Mouse (Mus musculus) embryonic facial prominence, embryonic 11.5 days (tissue): ENCODE data around the gene Slc24a2. TPM values are rescaled to one million over a fixed set of nuclear protein-coding genes. Genes with fewer than 3 reads are reported as not detected.

Experiments used
- ATAC-seq: fragments of 200-750 bp; cut with Nextera tagmentation; replicated peaks from 2 replicates; pipeline ENCODE4 v1.8.0; 2017; ENCODE audit warnings: low read depth; ENCODE audit not compliant: insufficient number of reproducible peaks, low FRiP score, low TSS enrichment
- DNase-seq: peaks from one replicate; pipeline ENCODE4 v3.0.0-alpha.2; 2015; ENCODE audit warnings: low spot score
- H3K27ac ChIP-seq: fragments of 300-500 bp; sonication (generic); replicated peaks from 2 replicates; pipeline ENCODE4 v1.5.1; 2014; ENCODE audit warnings: mild to moderate bottlenecking, low read depth, low read length, control low read depth
- H3K27me3 ChIP-seq: fragments of 300-500 bp; sonication (generic); 2 replicates; pipeline ENCODE4 v1.6.1; 2014; ENCODE audit warnings: mild to moderate bottlenecking, low read length, moderate library complexity, mixed read lengths; ENCODE audit not compliant: control insufficient read depth, insufficient read depth
- H3K36me3 ChIP-seq: fragments of 300-500 bp; sonication (generic); replicated peaks from 2 replicates; pipeline ENCODE4 v1.6.1; 2014; ENCODE audit warnings: low read depth, mild to moderate bottlenecking, low read length, moderate library complexity, mixed read lengths; ENCODE audit not compliant: control insufficient read depth, insufficient read depth
- H3K4me1 ChIP-seq: fragments of 300-500 bp; sonication (generic); 2 replicates; pipeline ENCODE4 v1.6.1; 2014; ENCODE audit warnings: low read length, mixed read lengths; ENCODE audit not compliant: control insufficient read depth, insufficient read depth
- H3K4me2 ChIP-seq: fragments of 300-500 bp; sonication (generic); 2 replicates; pipeline ENCODE4 v1.6.1; 2014; ENCODE audit warnings: low read depth, mild to moderate bottlenecking, control low read depth, low read length, moderate library complexity
- H3K4me3 ChIP-seq: fragments of 300-500 bp; sonication (generic); 2 replicates; pipeline ENCODE4 v1.5.1; 2014; ENCODE audit warnings: low read depth, low read length, control low read depth
- H3K9ac ChIP-seq: fragments of 300-500 bp; sonication (generic); replicated peaks from 2 replicates; pipeline ENCODE4 v1.6.1; 2014; ENCODE audit warnings: mild to moderate bottlenecking, control low read depth, low read length
- H3K9me3 ChIP-seq: fragments of 300-500 bp; sonication (generic); replicated peaks from 2 replicates; pipeline ENCODE4 v1.6.1; 2016; ENCODE audit warnings: mild to moderate bottlenecking, low read length, inconsistent platforms, mixed read lengths; ENCODE audit not compliant: control insufficient read depth
- WGBS: fragments of 180-500 bp; shearing (Covaris S2); extraction: QIAGEN DNeasy Blood & Tissue Kit; methylation state at CpG from one replicate; pipeline ENCODE4 v1.1.7; 2014; 5-methylcytosine and 5-hydroxymethylcytosine counted together
- polyA plus RNA-seq: library from polyadenylated mRNA; unstranded; fragments of >200 nt; fragmentation: Nextera tagmentation; extraction: Ambion mirVana; gene quantifications from 2 replicates; pipeline ENCODE4 v1.2.1, GENCODE M21; 2014

Slc24a2 gene
- polyA plus RNA-seq, 1 experiment from 2014 or later: 0.39 TPM

- H3K36me3 ChIP-seq: no peaks in the 10 kb centered on the region
- H3K9me3 ChIP-seq: no peaks in the 10 kb centered on the region
- H3K4me2 ChIP-seq: no peak overlapping the region
- H3K4me3 ChIP-seq: no peak overlapping the region
- no peak overlapping the region for H3K9ac ChIP-seq
- WGBS: 59% methylated on average over 5 of the region's 5 CpGs
- no peaks in the 10 kb centered on the region for H3K27me3 ChIP-seq
- DNase-seq (no peak), ATAC-seq (no peak)
- no peaks in the 10 kb centered on the region for H3K4me1 ChIP-seq
- H3K27ac ChIP-seq: no peak overlapping the region
These were observed 129.3 kb downstream of the Slc24a2 start for GRCm38 (mm10) chr4:87100936-87101335.

GRCm38 (mm10) chr4:87096186-87096585 is 134.1 kb downstream of the Slc24a2 start:
- ATAC-seq: no peak
- no peak overlapping the region for H3K9ac ChIP-seq
- H3K9me3 ChIP-seq: no peaks in the 10 kb centered on the region
- no peak for DNase-seq
- no peak overlapping the region for H3K27ac ChIP-seq
- H3K36me3 ChIP-seq: no peaks in the 10 kb centered on the region
- H3K27me3 ChIP-seq: no peaks in the 10 kb centered on the region
- no peak overlapping the region for H3K4me3 ChIP-seq
- 89% methylated on average over 5 of the region's 5 CpGs for WGBS
- H3K4me1 ChIP-seq: no peaks in the 10 kb centered on the region
- H3K4me2 ChIP-seq: no peak overlapping the region

GRCm38 (mm10) chr4:87093612-87094011 is 136.7 kb downstream of the Slc24a2 start:
- Histone ChIP-seq H3K27ac (no peak overlapping the region), H3K9me3 (no peaks in the 10 kb centered on the region), H3K4me3 (no peak overlapping the region), H3K9ac (no peak overlapping the region), H3K36me3 (no peaks in the 10 kb centered on the region), H3K4me1 (no peaks in the 10 kb centered on the region), H3K27me3 (no peaks in the 10 kb centered on the region), H3K4me2 (no peak overlapping the region)
- 89% methylated on average over 3 of the region's 3 CpGs for WGBS
- ATAC-seq (no peak), DNase-seq (no peak)

- H3K9me3 ChIP-seq: no peaks in the 10 kb centered on the region
- no peak overlapping the region for H3K4me2 ChIP-seq
- no peak overlapping the region for H3K9ac ChIP-seq
- H3K36me3 ChIP-seq: no peaks in the 10 kb centered on the region
- H3K4me3 ChIP-seq: no peak overlapping the region
- H3K4me1 ChIP-seq: no peaks in the 10 kb centered on the region
- no peaks in the 10 kb centered on the region for H3K27me3 ChIP-seq
- DNase-seq (no peak), ATAC-seq (no peak)
- H3K27ac ChIP-seq: no peak overlapping the region
These were observed 139.4 kb downstream of the Slc24a2 start for GRCm38 (mm10) chr4:87090841-87091240.

GRCm38 (mm10) chr4:87088713-87089112 is 141.6 kb downstream of the Slc24a2 start:
- Histone ChIP-seq H3K4me1 (no peaks in the 10 kb centered on the region), H3K36me3 (no peaks in the 10 kb centered on the region), H3K27ac (no peak overlapping the region), H3K27me3 (no peaks in the 10 kb centered on the region), H3K4me3 (no peak overlapping the region), H3K4me2 (no peak overlapping the region), H3K9me3 (no peaks in the 10 kb centered on the region), H3K9ac (no peak overlapping the region)
- ATAC-seq (no peak), DNase-seq (no peak)
- whole genome bisulfite sequencing: 77% methylated on average over 6 of the region's 6 CpGs

- 70% methylated on average over 5 of the region's 5 CpGs for WGBS
- Histone ChIP-seq H3K27me3 (no peaks in the 10 kb centered on the region), H3K4me2 (no peak overlapping the region), H3K9ac (no peak overlapping the region), H3K27ac (no peak overlapping the region), H3K9me3 (no peaks in the 10 kb centered on the region), H3K4me3 (no peak overlapping the region), H3K4me1 (no peaks in the 10 kb centered on the region), H3K36me3 (no peaks in the 10 kb centered on the region)
- ATAC-seq (no peak), DNase-seq (no peak)
These were observed 142.7 kb downstream of the Slc24a2 start for GRCm38 (mm10) chr4:87087597-87087996.

- Histone ChIP-seq H3K27ac (no peak overlapping the region), H3K36me3 (no peaks in the 10 kb centered on the region), H3K4me1 (no peaks in the 10 kb centered on the region), H3K4me3 (no peak overlapping the region), H3K9ac (no peak overlapping the region), H3K27me3 (no peaks in the 10 kb centered on the region), H3K9me3 (no peaks in the 10 kb centered on the region), H3K4me2 (no peak overlapping the region)
- ATAC-seq (no peak), DNase-seq (peak; percentile 85)
- WGBS: 49% methylated on average over 11 of the region's 11 CpGs
These were observed 143.2 kb downstream of the Slc24a2 start for GRCm38 (mm10) chr4:87086933-87087577.

- ATAC-seq: no peak
- DNase-seq: no peak
- no peaks in the 10 kb centered on the region for H3K4me1 ChIP-seq
- no peaks in the 10 kb centered on the region for H3K9me3 ChIP-seq
- H3K4me2 ChIP-seq: no peak overlapping the region
- H3K27me3 ChIP-seq: no peaks in the 10 kb centered on the region
- H3K36me3 ChIP-seq: no peaks in the 10 kb centered on the region
- H3K27ac ChIP-seq: no peak overlapping the region
- no peak overlapping the region for H3K9ac ChIP-seq
- H3K4me3 ChIP-seq: no peak overlapping the region
- 84% methylated on average over 6 of the region's 6 CpGs for WGBS
These were observed 149.0 kb downstream of the Slc24a2 start for GRCm38 (mm10) chr4:87081321-87081720.
